Mouse (Mus musculus): ENCODE data around the gene Btbd9.

GRCm38 (mm10) chr17:30417106-30417505, 159.2 kb downstream of the Btbd9 start:
- TF ChIP-seq CTCF (IDR thresholded peaks at IDR 0.05; ENCODE audit: control insufficient read depth, insufficient read depth, insufficient read length) (no peak), CEBPB (IDR thresholded peaks at IDR 0.05; ENCODE audit: low read depth) (no peak), MAX (IDR thresholded peaks at IDR 0.05) (no peak), USF1 (IDR thresholded peaks at IDR 0.05; ENCODE audit: low read depth) (no peak), MYOG (IDR thresholded peaks at IDR 0.05; ENCODE audit: control insufficient read depth, extremely low read depth, insufficient read length) (no peak), FOSL1 (IDR thresholded peaks at IDR 0.05; ENCODE audit: insufficient read depth, low read length, poor library complexity, severe bottlenecking) (no peak)

All from C2C12 (cell line).